Mouse (Mus musculus): ENCODE data around the gene Arhgef19. TPM values are rescaled to one million over a fixed set of nuclear protein-coding genes. Genes with fewer than 3 reads are reported as not detected.
A peak's percentile ranks its signal among the peaks of the same experiment; 100 is the strongest.

Gene Arhgef19
- polyA plus RNA-seq, 1 experiment from 2014 or later = 3.1 TPM

DNA sequence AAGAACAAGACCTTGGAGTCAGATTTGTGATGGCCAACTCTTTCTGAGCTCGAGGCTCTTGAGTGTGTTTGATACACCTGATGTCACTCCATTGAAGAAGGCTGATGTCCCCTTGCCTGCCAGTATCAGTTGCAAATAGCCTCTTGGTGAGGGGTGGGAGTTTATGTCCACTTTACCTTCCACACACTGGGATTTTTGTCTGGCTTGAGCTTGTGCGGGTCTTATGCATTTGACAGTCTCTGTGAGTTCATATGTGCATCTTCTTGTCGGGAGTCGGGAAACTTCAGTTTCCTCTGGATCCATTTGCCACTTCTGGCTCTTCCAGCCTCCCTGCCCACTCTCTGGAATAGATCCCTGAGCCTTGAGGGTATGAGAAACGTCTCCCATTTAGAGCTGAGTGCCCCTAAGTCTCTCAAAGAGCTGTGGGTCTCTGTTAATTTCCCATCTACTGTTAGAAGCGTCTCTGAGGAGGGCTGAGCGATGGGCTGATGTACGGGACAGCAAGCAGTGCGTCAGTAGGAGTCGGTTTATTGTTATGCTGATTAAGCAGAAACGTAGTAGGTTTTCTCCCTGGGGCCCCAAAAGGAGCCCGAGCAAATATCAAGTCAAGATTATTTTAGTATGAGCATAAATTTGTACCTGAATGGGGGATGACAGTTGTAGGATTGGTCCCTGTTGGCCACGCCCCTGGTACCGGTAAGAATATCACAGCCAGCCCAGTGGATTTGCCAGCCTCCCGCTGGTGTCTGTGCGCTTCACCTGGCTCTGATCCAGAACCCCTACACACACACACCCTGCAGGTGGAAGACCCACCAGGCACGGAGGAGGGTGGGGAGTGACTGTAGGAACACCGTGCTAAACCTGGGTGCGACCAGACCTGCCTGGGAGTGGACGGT lies 559 bp upstream of the Arhgef19 start:
- Histone ChIP-seq H3K27ac (replicated peaks) (no peak overlapping the region), H3K27me3 (replicated peaks) (peaks cover 84% of the 10 kb centered on the region), H3K9ac (peak overlapping the region; percentile 73), H3K9me3 (no peaks in the 10 kb centered on the region), H3K36me3 (no peaks in the 10 kb centered on the region), H3K4me2 (peak overlapping the region; percentile 83), H3K4me3 (peak overlapping the region; percentile 50), H3K4me1 (peaks cover 43% of the 10 kb centered on the region)
- 6% methylated on average over 20 of the region's 20 CpGs for WGBS
- ATAC-seq (ENCODE audit: extremely low read depth, insufficient number of reproducible peaks, low FRiP score, low TSS enrichment) = no peak

DNA sequence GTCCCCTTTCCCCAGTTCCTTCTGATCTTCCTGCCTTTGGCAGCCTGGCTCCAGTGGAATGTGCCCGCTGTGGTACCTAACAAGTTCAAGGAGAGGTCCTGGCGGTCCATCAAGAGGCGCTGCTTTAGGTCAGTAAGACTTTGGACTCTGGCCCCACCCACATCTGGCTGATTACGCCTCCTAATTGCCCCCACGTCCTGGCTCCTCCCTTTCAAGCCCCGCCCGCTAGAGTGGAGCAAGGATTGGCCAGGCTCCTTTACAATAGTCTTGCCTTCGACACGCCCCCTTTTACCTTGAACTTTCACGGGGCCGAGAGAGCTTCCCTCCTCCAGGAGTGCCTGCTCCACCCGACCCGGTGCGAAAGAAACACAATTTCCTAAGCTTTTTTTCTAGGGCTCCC lies 1.3 kb downstream of the Arhgef19 start:
- WGBS = 2% methylated on average over 14 of the region's 14 CpGs
- no peak overlapping the region for H3K27ac ChIP-seq (replicated peaks)
- H3K4me2 ChIP-seq = peak overlapping the region; percentile 83
- H3K27me3 ChIP-seq (replicated peaks) = peaks cover 96% of the 10 kb centered on the region
- H3K4me3 ChIP-seq = peak overlapping the region; percentile 50
- H3K36me3 ChIP-seq = no peaks in the 10 kb centered on the region
- H3K4me1 ChIP-seq = peaks cover 56% of the 10 kb centered on the region
- peak; percentile 17; the same call in 1 of the 2 replicates for ATAC-seq (ENCODE audit: extremely low read depth, insufficient number of reproducible peaks, low FRiP score, low TSS enrichment)
- H3K9ac ChIP-seq = no peak overlapping the region
- no peaks in the 10 kb centered on the region for H3K9me3 ChIP-seq

DNA sequence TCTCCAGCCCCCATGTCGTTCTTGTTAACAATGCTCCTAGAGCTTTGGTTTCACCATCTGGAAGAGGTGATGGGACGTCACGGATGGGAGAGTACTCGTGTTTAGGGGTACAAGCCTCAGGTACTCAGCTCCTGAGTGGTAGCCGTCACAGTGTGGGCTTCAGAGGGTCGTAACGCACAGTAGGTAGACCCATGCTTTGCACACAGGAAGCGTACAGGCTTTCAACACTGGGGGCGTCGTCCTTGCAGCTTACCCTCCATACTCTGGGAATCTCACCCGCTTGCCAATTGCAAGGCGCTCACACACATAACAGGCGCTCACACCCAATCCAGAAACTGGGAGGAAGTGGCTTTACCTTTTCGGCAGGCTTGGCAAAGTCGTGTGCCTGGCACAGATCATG lies 2.6 kb downstream of the Arhgef19 start:
- Histone ChIP-seq H3K4me3 (no peak overlapping the region), H3K27ac (replicated peaks) (no peak overlapping the region)
- no peak for ATAC-seq (ENCODE audit: extremely low read depth, insufficient number of reproducible peaks, low FRiP score, low TSS enrichment)

DNA sequence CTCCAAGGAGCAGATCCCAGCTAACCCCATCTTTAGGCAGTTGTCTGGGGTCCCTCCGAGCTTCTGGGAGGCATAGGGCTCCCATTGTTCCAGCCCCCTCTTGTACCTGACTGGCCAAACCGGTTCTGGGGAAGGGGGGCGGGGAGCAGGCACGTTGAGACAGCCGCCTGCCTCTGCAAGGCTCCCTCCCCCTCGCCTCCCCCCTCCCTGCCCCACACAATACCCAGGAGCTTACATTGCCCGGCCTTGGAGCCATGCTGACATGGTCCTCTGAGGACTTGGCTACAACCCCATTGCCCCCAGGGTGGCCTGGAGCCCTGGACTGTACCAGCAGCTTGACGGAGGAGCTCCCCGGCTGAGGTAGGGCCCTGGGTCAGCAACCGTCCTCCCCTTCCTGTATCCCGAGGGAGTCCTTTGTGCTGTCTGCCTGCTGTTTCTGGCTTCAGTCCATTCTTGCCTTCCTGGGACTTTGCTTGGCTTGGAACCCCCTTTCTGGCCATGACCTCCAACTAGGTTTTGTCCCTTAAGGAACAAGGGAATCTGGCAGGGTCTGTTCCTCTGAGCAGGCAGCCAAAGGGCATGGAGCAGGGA lies 3.4 kb downstream of the Arhgef19 start:
- Histone ChIP-seq H3K9me3 (no peaks in the 10 kb centered on the region), H3K27ac (replicated peaks) (no peak overlapping the region; the same call in 1 of the 2 replicates), H3K4me3 (peak overlapping the region; percentile 15), H3K36me3 (no peaks in the 10 kb centered on the region), H3K4me2 (peak overlapping the region; percentile 23), H3K4me1 (peaks cover 77% of the 10 kb centered on the region), H3K27me3 (replicated peaks) (peaks cover 98% of the 10 kb centered on the region), H3K9ac (peak overlapping the region; percentile 42; the same call in 1 of the 2 replicates)
- 15% methylated on average over 11 of the region's 11 CpGs for WGBS
- no peak for ATAC-seq (ENCODE audit: extremely low read depth, insufficient number of reproducible peaks, low FRiP score, low TSS enrichment)

More for the DNA sequence above, 2.6 kb downstream of the Arhgef19 start:
- WGBS = 30% methylated on average over 15 of the region's 15 CpGs
- peaks cover 96% of the 10 kb centered on the region for H3K27me3 ChIP-seq (replicated peaks)
- no peak overlapping the region for H3K9ac ChIP-seq
- peaks cover 68% of the 10 kb centered on the region for H3K4me1 ChIP-seq
- H3K36me3 ChIP-seq = no peaks in the 10 kb centered on the region
- H3K9me3 ChIP-seq = no peaks in the 10 kb centered on the region
- peak overlapping the region; percentile 23; the same call in 1 of the 2 replicates for H3K4me2 ChIP-seq

DNA sequence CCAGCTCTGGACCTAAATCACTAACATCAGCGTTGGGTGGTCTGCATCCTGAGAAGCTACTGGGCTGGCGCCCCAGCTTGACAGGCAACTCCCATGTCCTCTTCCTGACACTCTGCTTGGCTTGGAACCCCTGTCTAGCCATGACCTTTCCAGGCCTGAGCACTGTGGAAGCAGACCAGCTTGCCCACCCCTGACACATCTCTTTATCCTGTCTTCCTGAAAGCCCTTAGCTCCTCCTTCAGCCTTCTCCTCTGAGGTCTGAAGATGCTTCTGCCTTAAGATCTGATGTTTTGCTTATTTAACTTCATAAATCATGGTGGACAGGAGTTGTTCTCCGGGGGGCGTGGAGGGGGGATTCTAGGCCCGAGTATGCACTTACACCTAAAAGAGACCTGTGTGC lies 4.3 kb downstream of the Arhgef19 start:
- Histone ChIP-seq H3K4me3 (no peak overlapping the region), H3K9me3 (no peaks in the 10 kb centered on the region), H3K36me3 (no peaks in the 10 kb centered on the region), H3K27ac (replicated peaks) (no peak overlapping the region), H3K4me1 (peaks cover 84% of the 10 kb centered on the region), H3K9ac (no peak overlapping the region), H3K4me2 (0 out of 2 replicates have a peak overlapping the region, but pooled peaks have one; percentile 23), H3K27me3 (replicated peaks) (peaks cover 98% of the 10 kb centered on the region)
- 55% methylated on average over 5 of the region's 5 CpGs for WGBS
- ATAC-seq (ENCODE audit: extremely low read depth, insufficient number of reproducible peaks, low FRiP score, low TSS enrichment) = no peak

DNA sequence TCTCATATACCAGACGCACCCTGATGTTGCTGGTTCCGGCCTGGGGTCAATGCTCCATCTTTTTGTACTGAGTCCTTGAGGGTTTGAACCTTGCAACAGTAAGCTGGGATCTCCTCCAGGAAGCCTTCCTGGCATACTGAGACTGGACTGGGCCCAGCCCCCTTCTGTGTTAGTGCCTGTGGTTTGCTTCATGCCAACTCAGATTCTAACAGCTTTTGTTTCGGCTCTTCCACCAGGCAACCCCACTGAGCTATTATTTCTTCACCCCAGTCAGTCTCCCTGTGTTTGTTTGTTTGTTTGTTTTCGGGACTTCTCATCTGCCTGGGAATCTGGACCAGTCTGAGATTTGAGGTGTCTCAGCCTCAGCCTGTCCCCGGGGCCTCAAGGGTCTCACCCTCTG lies 5.1 kb downstream of the Arhgef19 start:
- no peak overlapping the region for H3K4me3 ChIP-seq
- no peak for ATAC-seq (ENCODE audit: extremely low read depth, insufficient number of reproducible peaks, low FRiP score, low TSS enrichment)
- peak overlapping the region; percentile 25; the same call in 1 of the 2 replicates for H3K4me2 ChIP-seq

DNA sequence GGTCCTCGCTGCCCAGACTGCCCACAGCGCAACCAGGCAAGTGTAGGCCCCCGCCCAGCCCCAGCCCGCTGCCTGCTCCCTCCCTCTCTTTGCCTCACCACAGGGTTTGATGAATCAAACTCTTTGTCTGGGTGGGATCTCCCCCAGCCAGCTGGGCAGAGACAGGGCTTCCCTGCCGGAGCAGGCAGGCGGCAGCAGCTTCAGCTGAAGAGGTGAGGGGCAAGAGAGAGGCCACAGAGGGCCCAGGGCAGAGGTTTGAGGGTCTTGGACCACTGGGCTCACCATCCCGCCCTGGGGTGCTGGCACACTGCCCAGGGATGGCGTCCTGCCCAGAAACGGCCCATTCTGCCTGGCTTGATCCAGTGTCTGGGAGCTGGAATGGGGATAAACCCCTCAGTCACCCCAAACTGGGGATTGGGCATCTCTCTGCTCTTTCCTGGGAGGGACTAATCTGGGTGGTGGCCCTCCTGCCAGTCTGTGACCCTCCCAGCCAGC lies 5.7 kb downstream of the Arhgef19 start:
- H3K36me3 ChIP-seq = no peaks in the 10 kb centered on the region
- no peak for ATAC-seq (ENCODE audit: extremely low read depth, insufficient number of reproducible peaks, low FRiP score, low TSS enrichment)
- peak overlapping the region; percentile 25 for H3K4me2 ChIP-seq
- peaks cover 100% of the 10 kb centered on the region for H3K27me3 ChIP-seq (replicated peaks)
- peak overlapping the region; percentile 59 for H3K9ac ChIP-seq
- H3K27ac ChIP-seq (replicated peaks) = peak overlapping the region; percentile 76
- H3K9me3 ChIP-seq = no peaks in the 10 kb centered on the region
- peaks cover 72% of the 10 kb centered on the region for H3K4me1 ChIP-seq
- 25% methylated on average over 9 of the region's 9 CpGs for WGBS
- H3K4me3 ChIP-seq = no peak overlapping the region; the same call in 1 of the 2 replicates

More for the DNA sequence above, 5.1 kb downstream of the Arhgef19 start:
- H3K27ac ChIP-seq (replicated peaks) = peak overlapping the region; percentile 76
- 51% methylated on average over 5 of the region's 5 CpGs for WGBS
- peak overlapping the region; percentile 59 for H3K9ac ChIP-seq
- peaks cover 99% of the 10 kb centered on the region for H3K27me3 ChIP-seq (replicated peaks)
- no peaks in the 10 kb centered on the region for H3K36me3 ChIP-seq
- H3K9me3 ChIP-seq = no peaks in the 10 kb centered on the region
- peaks cover 78% of the 10 kb centered on the region for H3K4me1 ChIP-seq

DNA sequence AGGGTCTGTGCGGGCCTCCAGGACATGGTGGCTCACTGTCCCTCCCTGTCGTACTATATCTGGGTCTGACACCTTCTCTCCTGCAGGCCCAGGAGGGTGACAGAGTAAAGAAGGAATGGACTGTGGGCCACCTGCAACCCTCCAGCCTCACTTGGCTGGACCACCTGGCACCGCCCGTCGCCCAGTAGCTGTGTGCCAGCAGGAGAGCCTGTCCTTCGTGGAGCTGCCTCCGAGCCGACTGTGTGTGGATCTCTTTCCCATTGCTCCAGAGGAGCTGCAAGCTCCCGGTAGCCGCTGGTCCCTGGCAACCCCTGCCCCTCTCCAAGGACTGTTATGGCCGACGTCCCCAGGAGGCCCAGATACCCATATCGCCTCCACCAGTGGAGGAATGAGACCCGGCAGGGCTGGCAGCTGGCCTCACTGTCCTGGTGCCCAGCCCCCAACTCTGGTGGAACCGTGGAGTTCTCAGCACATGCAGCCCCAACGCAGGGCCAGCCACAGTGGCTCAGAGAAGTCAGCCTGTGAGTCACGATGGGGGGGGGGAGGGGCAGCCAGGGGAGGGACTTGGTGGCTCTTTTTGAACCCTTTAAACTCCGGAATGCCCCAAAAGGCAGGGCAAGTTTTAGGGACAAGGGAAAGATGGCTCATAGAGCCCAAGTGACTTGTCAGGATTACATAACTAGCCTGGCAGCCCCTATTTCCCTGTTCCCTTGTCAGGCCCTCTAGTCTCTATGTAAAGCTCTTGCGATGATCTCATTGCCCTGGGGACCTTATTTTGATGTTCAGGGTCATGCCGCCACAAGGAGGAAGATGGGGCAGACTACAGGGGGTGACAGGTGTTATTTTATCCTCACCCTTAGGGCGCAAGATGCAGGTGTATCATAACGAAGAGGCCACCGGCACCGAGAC lies 7.0 kb downstream of the Arhgef19 start:
- peak overlapping the region; percentile 68 for H3K9ac ChIP-seq
- WGBS = 19% methylated on average over 24 of the region's 24 CpGs

DNA sequence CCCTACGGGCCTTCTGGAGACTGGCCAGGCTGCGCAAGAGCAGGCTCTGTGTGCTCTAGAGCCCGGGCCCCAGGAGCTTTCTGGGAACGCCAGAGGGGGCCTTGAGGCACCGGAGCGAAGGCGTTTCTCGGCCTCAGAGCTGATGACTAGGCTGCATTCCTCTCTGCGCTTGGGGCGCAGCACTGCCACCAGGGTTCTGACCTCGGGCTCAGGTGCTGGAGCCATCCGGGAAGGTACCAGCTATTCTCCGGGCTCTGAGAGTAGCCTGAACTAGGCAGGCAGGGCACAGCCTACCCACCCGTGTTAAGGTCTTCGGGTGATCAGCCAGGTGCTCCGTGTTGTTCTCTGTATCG lies 7.7 kb downstream of the Arhgef19 start:
- Histone ChIP-seq H3K9me3 (no peaks in the 10 kb centered on the region), H3K4me2 (peak overlapping the region; percentile 72), H3K27ac (replicated peaks) (no peak overlapping the region), H3K36me3 (no peaks in the 10 kb centered on the region), H3K27me3 (replicated peaks) (peaks cover 99% of the 10 kb centered on the region), H3K4me3 (peak overlapping the region; percentile 52), H3K9ac (peak overlapping the region; percentile 68; the same call in 1 of the 2 replicates), H3K4me1 (peaks cover 57% of the 10 kb centered on the region)
- WGBS = 3% methylated on average over 17 of the region's 17 CpGs
- no peak for ATAC-seq (ENCODE audit: extremely low read depth, insufficient number of reproducible peaks, low FRiP score, low TSS enrichment)

More for the DNA sequence above, 7.0 kb downstream of the Arhgef19 start:
- Histone ChIP-seq H3K4me2 (peak overlapping the region; percentile 72), H3K9me3 (no peaks in the 10 kb centered on the region), H3K4me1 (peaks cover 60% of the 10 kb centered on the region), H3K27ac (replicated peaks) (0 out of 2 replicates have a peak overlapping the region, but pooled peaks have one; percentile 53), H3K27me3 (replicated peaks) (peaks cover 100% of the 10 kb centered on the region), H3K4me3 (peak overlapping the region; percentile 52), H3K36me3 (no peaks in the 10 kb centered on the region)
- no peak for ATAC-seq (ENCODE audit: extremely low read depth, insufficient number of reproducible peaks, low FRiP score, low TSS enrichment)

DNA sequence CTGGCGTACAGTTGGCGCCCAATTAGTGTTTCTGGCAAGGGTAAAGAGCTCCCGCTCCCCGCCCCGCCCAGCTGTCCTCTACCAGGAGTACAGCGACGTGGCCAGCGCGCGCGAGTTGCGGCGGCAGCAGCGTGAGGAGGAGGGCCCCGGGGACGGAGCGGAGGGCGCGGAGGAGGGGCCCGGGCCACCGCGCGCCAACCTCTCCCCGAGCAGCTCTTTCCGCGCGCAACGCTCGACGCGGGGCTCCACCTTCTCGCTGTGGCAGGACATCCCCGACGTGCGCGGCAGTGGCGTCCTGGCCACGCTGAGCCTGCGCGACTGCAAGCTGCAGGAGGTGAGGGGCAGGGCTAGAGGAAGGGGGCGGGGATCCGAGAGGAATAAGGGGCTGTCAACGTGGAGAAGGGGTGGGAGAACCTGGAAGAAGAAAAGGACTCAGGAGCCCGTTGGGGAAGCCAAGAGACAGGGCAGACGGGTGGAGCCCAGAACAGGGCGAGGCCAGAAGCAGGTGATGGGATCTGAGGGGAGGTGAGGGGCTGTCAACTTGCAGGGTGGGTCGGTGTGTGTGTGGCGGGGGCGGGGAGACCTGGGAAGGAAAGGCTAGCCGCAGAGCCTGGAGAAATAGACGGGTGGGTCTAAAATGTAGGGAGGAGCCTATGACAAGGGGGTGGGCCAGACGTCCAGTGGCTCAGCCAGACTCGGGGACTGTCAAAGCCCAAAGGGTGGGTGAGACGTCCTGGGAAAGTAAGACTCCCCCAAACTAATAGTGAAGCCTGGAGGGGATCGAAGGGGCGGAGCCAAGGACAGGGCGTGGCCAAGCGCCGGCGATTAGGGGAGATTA lies 8.7 kb downstream of the Arhgef19 start:
- Histone ChIP-seq H3K9me3 (no peaks in the 10 kb centered on the region), H3K27me3 (replicated peaks) (peaks cover 90% of the 10 kb centered on the region), H3K27ac (replicated peaks) (no peak overlapping the region), H3K9ac (peak overlapping the region; percentile 68), H3K4me3 (peak overlapping the region; percentile 52), H3K36me3 (no peaks in the 10 kb centered on the region), H3K4me1 (peaks cover 46% of the 10 kb centered on the region), H3K4me2 (peak overlapping the region; percentile 72)
- WGBS = 1% methylated on average over 60 of the region's 60 CpGs
- no peak for ATAC-seq (ENCODE audit: extremely low read depth, insufficient number of reproducible peaks, low FRiP score, low TSS enrichment)

All from heart, embryonic 13.5 days (tissue).